Mouse (Mus musculus) v-Abl transformed pro-B cells (cell line): ENCODE measurements around the gene Mmel1.

Experiments used
- in situ Hi-C, 2 experiments: fragments of 400-800 bp; cut with MboI; formaldehyde crosslinking; loops; one replicate each; pipeline ENCODE4 v1.15.1; 2025; ENCODE audit not compliant: unreplicated experiment in 2 of 2

The Mmel1 gene

GRCm38 (mm10) chr4:154869440-154869839, at the start of gene Mmel1:
TSS of gene Mmel1 (plus strand) at chr4:154869585.
- in situ Hi-C loops, result no loop called here

GRCm38 (mm10) chr4:154825662-154826061, 43.7 kb upstream of the Mmel1 start:
- in situ Hi-C loops, result loop anchor here in 1 of 2 experiments (10.0 kb wide), 1 partner anchor 761 kb away; no protein-coding TSS in a partner anchor

- in situ Hi-C loops, result loop anchor here in 1 of 2 experiments (10.0 kb wide), 1 partner anchor 761 kb away; no protein-coding TSS in a partner anchor
Observed at GRCm38 (mm10) chr4:154826224-154826623, 43.2 kb upstream of the Mmel1 start.

- in situ Hi-C loops, result loop anchor here in 1 of 2 experiments (10.0 kb wide), 1 partner anchor 762 kb away; no protein-coding TSS in a partner anchor
Observed at GRCm38 (mm10) chr4:154827181-154827580, 42.2 kb upstream of the Mmel1 start.

GRCm38 (mm10) chr4:154827861-154828610, 41.3 kb upstream of the Mmel1 start:
- in situ Hi-C loops, result loop anchor here in 1 of 2 experiments (10.0 kb wide), 1 partner anchor 763 kb away; no protein-coding TSS in a partner anchor

GRCm38 (mm10) chr4:154831915-154832573, 37.3 kb upstream of the Mmel1 start:
- in situ Hi-C loops, result no loop called here

- in situ Hi-C loops, result no loop called here
Observed at GRCm38 (mm10) chr4:154836183-154836915, 33.0 kb upstream of the Mmel1 start.

GRCm38 (mm10) chr4:154837170-154837569, 32.2 kb upstream of the Mmel1 start, which contains the start of gene Ttc34:
TSS of gene Ttc34 (plus strand) at chr4:154837459.
- in situ Hi-C loops, result no loop called here

GRCm38 (mm10) chr4:154838741-154839140, 30.6 kb upstream of the Mmel1 start:
- in situ Hi-C loops, result no loop called here

GRCm38 (mm10) chr4:154839406-154839805, 30.0 kb upstream of the Mmel1 start:
- in situ Hi-C loops, result no loop called here

- in situ Hi-C loops, result no loop called here
Observed at GRCm38 (mm10) chr4:154852696-154853095, 16.7 kb upstream of the Mmel1 start.

- in situ Hi-C loops, result no loop called here
Observed at GRCm38 (mm10) chr4:154853881-154854280, 15.5 kb upstream of the Mmel1 start.

- in situ Hi-C loops, result no loop called here
Observed at GRCm38 (mm10) chr4:154854676-154855345, 14.6 kb upstream of the Mmel1 start.

GRCm38 (mm10) chr4:154855721-154856479, 13.5 kb upstream of the Mmel1 start:
- in situ Hi-C loops, result no loop called here

- in situ Hi-C loops, result no loop called here
Observed at GRCm38 (mm10) chr4:154856480-154856837, 12.9 kb upstream of the Mmel1 start.

- in situ Hi-C loops, result no loop called here
Observed at GRCm38 (mm10) chr4:154856882-154857281, 12.5 kb upstream of the Mmel1 start.

- in situ Hi-C loops, result no loop called here
Observed at GRCm38 (mm10) chr4:154857366-154858240, 11.8 kb upstream of the Mmel1 start.

GRCm38 (mm10) chr4:154858601-154859000, 10.8 kb upstream of the Mmel1 start:
- in situ Hi-C loops, result no loop called here

- in situ Hi-C loops, result no loop called here
Observed at GRCm38 (mm10) chr4:154861967-154862366, 7.4 kb upstream of the Mmel1 start.
